Mouse (Mus musculus): ENCODE results near the gene Tdrkh. TPM values are rescaled to one million over a fixed set of nuclear protein-coding genes. Genes with fewer than 3 reads are reported as not detected.

Gene Tdrkh
- polyA plus RNA-seq, 1 experiment from 2014 or later = 12.2 TPM

- Histone ChIP-seq H3K4me3 (ENCODE audit: low read length) (no peak overlapping the region), H3K4me2 (ENCODE audit: low read depth, low read length) (no peak overlapping the region), H3K4me1 (ENCODE audit: control insufficient read depth, insufficient read depth, low read length) (no peaks in the 10 kb centered on the region), H3K9me3 (replicated peaks; ENCODE audit: control insufficient read depth, low read length) (no peaks in the 10 kb centered on the region), H3K27ac (ENCODE audit: low read length) (no peak overlapping the region), H3K36me3 (ENCODE audit: control insufficient read depth, insufficient read depth) (no peaks in the 10 kb centered on the region), H3K27me3 (ENCODE audit: control insufficient read depth, insufficient read depth, low read length) (no peaks in the 10 kb centered on the region), H3K9ac (ENCODE audit: low read length) (no peak overlapping the region)
- WGBS = 79% methylated on average over 13 of the region's 13 CpGs
- ATAC-seq (replicated peaks; ENCODE audit: extremely low read depth, insufficient read depth, low FRiP score) = no peak
Observed at GRCm38 (mm10) chr3:94465632-94466430, 52.8 kb downstream of the Tdrkh start.

- ATAC-seq (replicated peaks; ENCODE audit: extremely low read depth, insufficient read depth, low FRiP score) = no peak
- Histone ChIP-seq H3K4me2 (ENCODE audit: low read depth, low read length) (no peak overlapping the region), H3K9ac (ENCODE audit: low read length) (no peak overlapping the region), H3K4me3 (ENCODE audit: low read length) (no peak overlapping the region), H3K4me1 (ENCODE audit: control insufficient read depth, insufficient read depth, low read length) (peaks cover 17% of the 10 kb centered on the region), H3K36me3 (ENCODE audit: control insufficient read depth, insufficient read depth) (no peaks in the 10 kb centered on the region), H3K27me3 (ENCODE audit: control insufficient read depth, insufficient read depth, low read length) (no peaks in the 10 kb centered on the region), H3K9me3 (replicated peaks; ENCODE audit: control insufficient read depth, low read length) (no peaks in the 10 kb centered on the region), H3K27ac (ENCODE audit: low read length) (no peak overlapping the region)
- WGBS = 54% methylated on average over 3 of the region's 3 CpGs
Observed at GRCm38 (mm10) chr3:94468931-94469330, 55.9 kb downstream of the Tdrkh start.

GRCm38 (mm10) chr3:94472447-94473114 is 59.5 kb downstream of the Tdrkh start:
- Histone ChIP-seq H3K4me3 (ENCODE audit: low read length) (peak overlapping the region; percentile 36), H3K27ac (ENCODE audit: low read length) (peak overlapping the region; percentile 77), H3K9ac (ENCODE audit: low read length) (0 out of 2 replicates have a peak overlapping the region, but pooled peaks have one; percentile 41), H3K36me3 (ENCODE audit: control insufficient read depth, insufficient read depth) (no peaks in the 10 kb centered on the region), H3K27me3 (ENCODE audit: control insufficient read depth, insufficient read depth, low read length) (no peaks in the 10 kb centered on the region), H3K9me3 (replicated peaks; ENCODE audit: control insufficient read depth, low read length) (no peaks in the 10 kb centered on the region), H3K4me1 (ENCODE audit: control insufficient read depth, insufficient read depth, low read length) (peaks cover 18% of the 10 kb centered on the region), H3K4me2 (ENCODE audit: low read depth, low read length) (peak overlapping the region; percentile 62)
- 9% methylated on average over 28 of the region's 28 CpGs for WGBS
- ATAC-seq (replicated peaks; ENCODE audit: extremely low read depth, insufficient read depth, low FRiP score) = peak; percentile 80

- H3K4me3 ChIP-seq (ENCODE audit: low read length) = 0 out of 2 replicates have a peak overlapping the region, but pooled peaks have one; percentile 5
- WGBS = 26% methylated on average over 10 of the region's 10 CpGs
- no peaks in the 10 kb centered on the region for H3K36me3 ChIP-seq (ENCODE audit: control insufficient read depth, insufficient read depth)
- peak overlapping the region; percentile 41; the same call in 1 of the 2 replicates for H3K9ac ChIP-seq (ENCODE audit: low read length)
- peak overlapping the region; percentile 77 for H3K27ac ChIP-seq (ENCODE audit: low read length)
- H3K4me2 ChIP-seq (ENCODE audit: low read depth, low read length) = peak overlapping the region; percentile 62
- H3K4me1 ChIP-seq (ENCODE audit: control insufficient read depth, insufficient read depth, low read length) = peaks cover 18% of the 10 kb centered on the region
- peak; percentile 25; the same call in 1 of the 2 replicates for ATAC-seq (replicated peaks; ENCODE audit: extremely low read depth, insufficient read depth, low FRiP score)
- H3K27me3 ChIP-seq (ENCODE audit: control insufficient read depth, insufficient read depth, low read length) = peaks cover 4% of the 10 kb centered on the region
- H3K9me3 ChIP-seq (replicated peaks; ENCODE audit: control insufficient read depth, low read length) = no peaks in the 10 kb centered on the region
Observed at GRCm38 (mm10) chr3:94473115-94473505, 60.0 kb downstream of the Tdrkh start.

- peak overlapping the region; percentile 5; the same call in 1 of the 2 replicates for H3K27ac ChIP-seq (ENCODE audit: low read length)
- H3K4me3 ChIP-seq (ENCODE audit: low read length) = no peak overlapping the region
- H3K9me3 ChIP-seq (replicated peaks; ENCODE audit: control insufficient read depth, low read length) = no peaks in the 10 kb centered on the region
- no peak overlapping the region for H3K4me2 ChIP-seq (ENCODE audit: low read depth, low read length)
- peaks cover 9% of the 10 kb centered on the region for H3K27me3 ChIP-seq (ENCODE audit: control insufficient read depth, insufficient read depth, low read length)
- no peaks in the 10 kb centered on the region for H3K36me3 ChIP-seq (ENCODE audit: control insufficient read depth, insufficient read depth)
- H3K9ac ChIP-seq (ENCODE audit: low read length) = no peak overlapping the region
- no peak for ATAC-seq (replicated peaks; ENCODE audit: extremely low read depth, insufficient read depth, low FRiP score)
- peaks cover 18% of the 10 kb centered on the region for H3K4me1 ChIP-seq (ENCODE audit: control insufficient read depth, insufficient read depth, low read length)
- WGBS = 31% methylated on average over 5 of the region's 5 CpGs
Observed at GRCm38 (mm10) chr3:94473567-94474232, 60.6 kb downstream of the Tdrkh start.

GRCm38 (mm10) chr3:94476301-94477035 is 63.4 kb downstream of the Tdrkh start:
- peaks cover 18% of the 10 kb centered on the region for H3K4me1 ChIP-seq (ENCODE audit: control insufficient read depth, insufficient read depth, low read length)
- no peak overlapping the region for H3K9ac ChIP-seq (ENCODE audit: low read length)
- no peak overlapping the region for H3K27ac ChIP-seq (ENCODE audit: low read length)
- H3K4me2 ChIP-seq (ENCODE audit: low read depth, low read length) = no peak overlapping the region
- no peaks in the 10 kb centered on the region for H3K36me3 ChIP-seq (ENCODE audit: control insufficient read depth, insufficient read depth)
- H3K27me3 ChIP-seq (ENCODE audit: control insufficient read depth, insufficient read depth, low read length) = peaks cover 33% of the 10 kb centered on the region
- no peaks in the 10 kb centered on the region for H3K9me3 ChIP-seq (replicated peaks; ENCODE audit: control insufficient read depth, low read length)
- no peak for ATAC-seq (replicated peaks; ENCODE audit: extremely low read depth, insufficient read depth, low FRiP score)
- no peak overlapping the region for H3K4me3 ChIP-seq (ENCODE audit: low read length)
- WGBS = 49% methylated on average over 8 of the region's 8 CpGs

- no peak overlapping the region for H3K4me2 ChIP-seq (ENCODE audit: low read depth, low read length)
- ATAC-seq (replicated peaks; ENCODE audit: extremely low read depth, insufficient read depth, low FRiP score) = no peak
- 52% methylated on average over 4 of the region's 4 CpGs for WGBS
- H3K4me3 ChIP-seq (ENCODE audit: low read length) = no peak overlapping the region
- H3K4me1 ChIP-seq (ENCODE audit: control insufficient read depth, insufficient read depth, low read length) = peaks cover 16% of the 10 kb centered on the region
- no peaks in the 10 kb centered on the region for H3K36me3 ChIP-seq (ENCODE audit: control insufficient read depth, insufficient read depth)
- H3K27ac ChIP-seq (ENCODE audit: low read length) = no peak overlapping the region
- no peak overlapping the region for H3K9ac ChIP-seq (ENCODE audit: low read length)
- no peaks in the 10 kb centered on the region for H3K9me3 ChIP-seq (replicated peaks; ENCODE audit: control insufficient read depth, low read length)
- H3K27me3 ChIP-seq (ENCODE audit: control insufficient read depth, insufficient read depth, low read length) = peaks cover 33% of the 10 kb centered on the region
Observed at GRCm38 (mm10) chr3:94477444-94477843, 64.4 kb downstream of the Tdrkh start.

- Histone ChIP-seq H3K36me3 (ENCODE audit: control insufficient read depth, insufficient read depth) (no peaks in the 10 kb centered on the region), H3K27ac (ENCODE audit: low read length) (no peak within 1 kb of the TSS), H3K9me3 (replicated peaks; ENCODE audit: control insufficient read depth, low read length) (no peaks in the 10 kb centered on the region), H3K9ac (ENCODE audit: low read length) (no peak within 1 kb of the TSS), H3K4me1 (ENCODE audit: control insufficient read depth, insufficient read depth, low read length) (peaks cover 17% of the 10 kb centered on the region), H3K4me3 (ENCODE audit: low read length) (no peak within 1 kb of the TSS), H3K4me2 (ENCODE audit: low read depth, low read length) (no peak within 1 kb of the TSS), H3K27me3 (ENCODE audit: control insufficient read depth, insufficient read depth, low read length) (peaks cover 33% of the 10 kb centered on the region)
- WGBS = under 1% methylated on average over 12 of the region's 14 CpGs
- ATAC-seq (replicated peaks; ENCODE audit: extremely low read depth, insufficient read depth, low FRiP score) = no peak
Observed at GRCm38 (mm10) chr3:94477981-94478422, 64.9 kb downstream of the Tdrkh start, which contains the start of gene Celf3. TSS of gene Celf3 (plus strand) at chr3:94478295.

Measured in heart, embryonic 16.5 days (tissue).